Mouse (Mus musculus) ovary, adult 18-20 months (tissue): Measurements from ENCODE around the gene Tlr5.

Experiments used
- DNase-seq: peaks from one replicate; pipeline ENCODE4 v3.0.0; 2022; ENCODE audit warnings: low spot score, mixed read lengths

Tlr5 gene

DNA sequence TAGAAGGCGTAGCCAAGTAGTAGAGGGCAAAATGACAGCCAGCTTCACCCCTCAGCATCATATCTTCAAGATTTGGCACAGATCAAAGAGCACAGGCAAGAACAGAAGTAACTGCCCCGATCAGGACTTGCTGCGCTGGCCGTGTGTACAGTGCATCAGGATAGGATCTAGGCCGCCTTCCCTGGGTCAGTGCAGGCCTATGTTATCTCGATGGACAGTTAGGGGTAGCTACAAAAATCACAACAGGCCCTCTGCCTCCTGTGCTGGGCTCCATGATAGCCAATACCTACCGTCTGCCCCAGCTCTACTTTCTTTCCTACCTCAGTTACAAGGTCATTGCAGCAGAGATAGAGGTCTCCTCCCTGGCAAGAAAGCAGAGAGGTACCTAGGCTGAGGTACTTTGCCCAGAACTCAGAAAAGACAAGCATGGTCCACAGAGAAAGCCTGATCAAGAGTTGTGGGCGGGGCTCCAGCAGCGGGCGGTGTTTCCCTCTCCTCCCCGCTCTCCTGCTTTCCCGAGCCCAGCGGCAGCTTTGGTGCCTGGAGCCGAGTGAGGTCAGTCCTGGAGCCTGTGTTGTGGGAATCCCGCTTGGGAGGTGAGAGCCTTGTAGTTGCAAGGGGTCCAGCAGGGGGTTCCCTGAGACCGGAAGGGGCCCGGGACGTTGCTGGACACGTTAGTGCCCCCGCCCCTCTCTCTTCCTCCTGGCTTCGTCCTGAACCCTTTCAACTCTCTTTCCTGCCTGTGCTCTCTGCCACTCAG is at the start of gene Tlr5:
TSS of gene Tlr5 (plus strand) at position 502 of the 760 bp plus-strand sequence.
- DNase-seq: peak; percentile 13

GRCm38 (mm10) chr1:182905669-182906068 is 48.9 kb upstream of the Tlr5 start:
- no peak for DNase-seq

DNA sequence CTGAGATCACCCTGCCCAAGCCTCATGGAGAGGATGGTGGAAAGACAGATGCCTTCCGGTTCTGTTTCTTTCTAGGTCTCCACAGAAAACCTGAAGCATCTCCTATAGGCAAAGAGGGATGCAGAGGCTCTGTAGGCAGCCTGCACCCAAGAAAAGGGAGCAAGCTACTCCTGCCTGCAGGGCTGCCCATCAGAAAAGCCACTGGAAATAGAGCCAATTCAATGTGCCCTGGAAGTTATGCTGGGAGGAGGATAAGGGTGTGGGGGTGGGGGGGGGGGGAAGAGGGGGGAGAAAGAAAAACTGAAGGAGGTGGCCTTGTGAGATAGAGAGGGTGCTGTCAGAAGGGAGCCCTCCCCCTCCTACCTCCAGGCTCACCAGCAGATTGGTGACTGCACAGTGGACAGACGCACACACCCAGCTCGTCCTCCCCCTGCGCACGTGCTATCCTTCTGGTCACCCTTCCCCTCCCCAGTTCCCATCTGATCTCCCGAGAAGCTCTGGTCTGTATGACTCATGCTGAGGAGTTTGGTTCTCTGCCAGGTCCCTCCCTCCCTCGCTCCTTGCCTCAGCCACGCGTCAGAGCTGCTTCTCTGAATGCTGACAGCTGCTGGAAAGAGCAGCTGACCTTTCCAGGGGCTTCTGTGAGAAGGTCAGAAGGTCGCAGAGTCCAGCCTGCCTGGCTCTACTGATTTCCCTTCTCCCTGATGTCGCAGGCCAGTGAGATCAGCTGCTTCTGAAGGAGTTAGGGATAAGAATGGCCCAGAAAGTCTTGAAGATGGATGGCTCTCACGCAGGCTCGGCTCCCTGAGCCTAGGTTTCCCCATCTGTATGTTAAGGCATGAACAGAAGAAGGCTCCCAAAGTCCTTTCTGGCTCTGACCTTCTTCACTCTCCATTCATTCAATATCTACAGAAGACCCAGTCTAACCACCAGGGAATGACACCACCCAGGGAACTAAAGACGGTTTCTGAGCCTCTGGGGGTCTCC is 46.2 kb upstream of the Tlr5 start:
- peak; percentile 89 for DNase-seq

- no peak for DNase-seq
Observed at GRCm38 (mm10) chr1:182909066-182909465, 45.5 kb upstream of the Tlr5 start.

DNA sequence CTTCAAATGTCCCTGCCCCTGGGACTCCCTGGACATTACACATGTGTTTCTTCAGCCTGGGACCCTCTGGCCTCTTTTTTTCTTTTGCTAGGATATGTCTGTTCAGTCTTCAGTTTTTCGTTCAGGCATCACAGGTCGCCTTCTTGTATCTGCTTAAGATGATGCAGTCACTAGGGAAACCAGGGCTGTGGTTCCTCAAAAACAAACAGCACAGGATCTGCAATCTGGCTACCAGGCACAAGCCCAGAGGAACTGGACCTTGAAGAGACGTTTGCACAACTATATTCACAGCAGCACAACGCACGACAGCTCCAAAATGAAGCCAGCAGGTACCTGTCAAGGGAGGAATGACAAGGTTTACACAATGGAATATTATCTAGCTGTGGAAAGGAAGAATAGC is 45.0 kb upstream of the Tlr5 start:
- DNase-seq: no peak

DNA sequence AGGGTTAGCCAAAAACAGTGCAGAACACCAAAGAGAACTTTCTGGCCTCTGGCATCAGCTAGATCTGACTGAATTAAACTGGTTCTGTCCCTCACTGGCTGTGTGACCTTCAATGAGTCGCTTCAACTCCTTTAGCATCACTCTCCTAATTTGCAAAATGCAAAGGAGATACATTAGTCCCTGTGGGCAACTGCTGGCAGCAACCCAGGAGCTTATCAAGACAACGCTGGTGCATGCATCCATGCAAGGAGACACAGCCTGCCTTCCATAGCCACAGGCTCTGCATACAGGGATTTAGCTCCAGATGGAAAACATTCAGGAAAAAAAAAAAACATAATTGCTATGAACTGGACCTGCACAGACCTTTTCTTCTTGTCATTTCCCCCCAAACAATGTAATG is 42.0 kb upstream of the Tlr5 start:
- no peak for DNase-seq

GRCm38 (mm10) chr1:182914121-182914908 is 40.3 kb upstream of the Tlr5 start:
- no peak for DNase-seq

GRCm38 (mm10) chr1:182916166-182916565 is 38.4 kb upstream of the Tlr5 start:
- no peak for DNase-seq

GRCm38 (mm10) chr1:182918718-182919346 is 35.8 kb upstream of the Tlr5 start:
- DNase-seq: no peak

GRCm38 (mm10) chr1:182922824-182923223 is 31.8 kb upstream of the Tlr5 start:
- DNase-seq: no peak

DNA sequence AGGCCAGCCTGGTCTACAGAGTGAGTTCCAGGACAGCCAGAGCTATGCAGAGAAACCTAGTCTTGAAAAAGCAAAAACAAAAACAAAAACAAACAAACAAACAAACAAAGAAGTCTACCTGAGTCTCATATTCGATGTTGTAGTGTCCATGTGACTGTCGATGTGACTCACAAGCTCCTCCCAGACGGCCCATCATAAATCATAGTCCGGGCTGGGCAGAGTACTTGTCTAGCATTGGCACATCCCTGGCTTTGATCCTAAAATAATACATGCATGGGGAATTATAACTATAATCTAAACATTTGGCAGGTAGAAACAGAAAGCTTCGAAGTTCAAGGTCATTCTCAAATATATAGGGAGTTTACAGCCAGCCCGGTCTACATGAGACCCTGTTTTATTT is 28.1 kb upstream of the Tlr5 start:
- no peak for DNase-seq

DNA sequence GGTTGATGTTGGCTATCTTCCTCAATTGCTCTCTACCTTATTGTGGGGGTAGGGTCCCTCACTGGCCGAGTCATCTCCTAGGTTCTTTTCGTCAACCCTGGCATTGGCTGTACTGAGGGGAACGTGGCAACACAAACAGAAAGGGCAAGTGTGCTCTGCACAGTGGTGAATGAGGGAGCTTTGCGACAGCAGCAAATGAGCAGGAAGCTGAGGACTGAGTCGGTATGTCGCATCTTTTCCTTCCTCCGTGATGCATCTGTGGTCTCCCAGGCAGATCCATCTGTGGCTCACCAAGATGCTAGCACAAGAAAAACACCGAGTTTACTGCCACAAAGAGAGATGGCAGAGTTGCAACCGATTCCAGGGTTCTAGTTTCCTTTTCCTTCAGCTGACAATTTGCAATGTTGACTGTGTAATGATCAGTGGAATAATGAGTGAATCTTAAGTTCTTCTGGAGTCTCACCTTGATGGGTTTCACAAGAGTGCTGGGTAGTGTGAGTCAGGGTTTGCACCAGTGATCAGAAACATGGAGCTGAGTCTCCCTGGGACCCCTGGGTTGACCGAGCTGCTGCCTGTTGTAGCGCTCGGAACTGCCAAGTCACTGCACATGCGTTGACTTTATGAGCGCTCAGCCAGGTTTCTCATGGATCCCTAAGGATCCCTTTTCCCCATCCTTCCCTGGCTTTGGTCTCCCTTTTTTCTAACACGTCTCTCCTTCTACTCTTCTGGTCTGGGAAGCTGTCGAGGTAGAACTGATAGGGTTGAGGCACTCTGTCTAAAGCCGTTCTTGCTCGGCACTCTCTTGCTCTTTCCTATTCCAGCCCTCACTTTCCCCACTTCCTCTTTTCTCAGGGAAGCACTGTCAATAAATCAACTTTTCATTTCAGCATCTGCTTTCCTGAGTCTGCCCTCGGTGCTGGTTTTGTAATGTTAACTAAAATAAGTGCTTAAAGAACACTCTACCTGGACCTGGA is 26.4 kb upstream of the Tlr5 start:
- no peak for DNase-seq

GRCm38 (mm10) chr1:182935469-182935868 is 19.1 kb upstream of the Tlr5 start:
- no peak for DNase-seq

- no peak for DNase-seq
Observed at GRCm38 (mm10) chr1:182937486-182938120, 17.0 kb upstream of the Tlr5 start.

DNA sequence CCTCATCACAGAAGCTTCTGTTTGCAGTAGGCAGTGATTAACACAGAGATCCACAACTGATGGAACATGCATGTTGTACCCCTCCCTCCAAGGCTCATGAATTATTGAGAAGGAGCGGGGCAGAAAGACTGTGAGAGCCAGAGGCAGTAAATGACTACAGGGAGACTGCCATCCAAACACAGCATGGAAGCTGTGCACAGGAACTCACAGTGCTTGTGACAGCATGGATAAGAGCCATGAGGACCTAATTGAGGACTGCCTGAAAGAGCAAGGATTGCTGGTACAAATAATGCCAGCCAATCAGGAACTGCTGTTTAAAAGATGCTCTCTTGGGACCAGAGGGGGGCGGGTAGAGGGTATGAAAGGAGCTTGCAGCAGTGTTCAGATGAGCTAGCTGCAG is 12.7 kb upstream of the Tlr5 start:
- DNase-seq: no peak

DNA sequence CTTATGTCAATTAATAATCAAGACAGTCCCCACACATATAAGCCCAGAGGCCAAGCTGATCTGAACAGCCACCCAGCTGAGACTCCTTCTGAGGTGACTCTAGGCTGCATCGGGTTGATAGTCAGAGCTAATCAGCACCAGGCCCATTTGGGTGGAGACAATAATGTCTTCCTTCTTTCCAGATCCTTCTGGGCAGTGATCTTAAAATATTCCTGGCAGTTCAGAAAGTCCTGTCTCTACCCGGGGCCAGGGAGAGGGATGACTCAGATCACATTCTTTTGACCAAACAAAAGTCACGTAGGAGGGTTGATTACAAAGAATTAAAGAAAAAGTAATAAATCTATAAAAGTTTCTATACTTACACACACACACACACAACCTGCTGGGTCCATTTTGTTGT is 10.7 kb upstream of the Tlr5 start:
- no peak for DNase-seq

GRCm38 (mm10) chr1:182944638-182945037 is 9.9 kb upstream of the Tlr5 start:
- no peak for DNase-seq

GRCm38 (mm10) chr1:182945561-182945960 is 9.0 kb upstream of the Tlr5 start:
- no peak for DNase-seq

DNA sequence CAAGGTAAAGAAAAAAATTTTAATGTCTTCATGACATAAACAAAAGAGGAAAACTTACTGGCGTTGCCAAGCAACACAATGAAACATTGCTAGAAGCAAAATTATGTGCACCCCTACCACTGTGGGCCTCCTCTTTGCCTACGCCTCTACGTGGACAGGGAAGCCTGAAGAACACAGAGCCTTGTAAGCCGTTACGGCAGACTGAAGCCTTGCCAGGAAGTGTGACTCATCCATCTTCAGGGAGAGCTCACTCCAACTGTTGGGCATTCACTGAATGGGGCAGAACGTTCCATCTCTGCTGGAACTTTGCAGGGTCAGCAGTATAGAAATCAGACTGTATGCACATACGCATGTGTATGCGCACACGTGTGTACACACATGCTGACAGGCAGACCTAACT is 3.3 kb upstream of the Tlr5 start:
- DNase-seq: peak; percentile 41

DNA sequence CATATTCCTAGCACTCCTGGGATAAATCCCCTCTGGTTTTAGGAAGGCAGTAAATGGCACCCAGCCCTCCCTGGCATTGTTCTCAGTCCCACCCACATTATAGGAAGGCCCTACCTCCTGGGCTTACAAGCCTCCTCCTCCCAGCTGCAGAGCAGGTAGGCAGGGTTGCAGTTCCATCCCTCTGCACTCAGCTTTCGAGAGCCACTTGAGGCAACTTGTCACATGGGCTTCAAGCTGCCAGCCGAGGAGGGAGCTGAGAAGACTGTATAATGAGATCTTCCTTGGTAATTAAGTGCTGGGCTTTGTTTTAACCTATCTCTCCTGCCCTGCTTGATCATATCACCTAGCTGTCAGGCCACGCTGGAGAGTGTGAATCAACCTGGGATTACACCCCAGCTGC is 1.4 kb upstream of the Tlr5 start:
- no peak for DNase-seq
